Mouse (Mus musculus) neural tube, embryonic 12.5 days (tissue): ENCODE results near the gene Oasl1. TPM values are rescaled to one million over a fixed set of nuclear protein-coding genes. Genes with fewer than 3 reads are reported as not detected.
A peak's percentile ranks its signal among the peaks of the same experiment; 100 is the strongest.

Experiments used
- ATAC-seq: fragments of 200-750 bp; cut with Nextera tagmentation; 2 replicates; pipeline ENCODE4 v1.8.0; 2017; ENCODE audit warnings: low read depth, mild to moderate bottlenecking, moderate TSS enrichment, moderate library complexity; ENCODE audit not compliant: low FRiP score
- H3K27ac ChIP-seq: fragments of 300-500 bp; sonication (generic); 2 replicates; pipeline ENCODE4 v1.5.1; 2016
- H3K27me3 ChIP-seq: fragments of 300-500 bp; sonication (generic); replicated peaks from 2 replicates; pipeline ENCODE4 v1.6.1; 2016; ENCODE audit warnings: mild to moderate bottlenecking
- H3K36me3 ChIP-seq: fragments of 300-500 bp; sonication (generic); 2 replicates; pipeline ENCODE4 v1.6.1; 2016; ENCODE audit warnings: mild to moderate bottlenecking
- H3K4me1 ChIP-seq: fragments of 300-500 bp; sonication (generic); 2 replicates; pipeline ENCODE4 v1.6.1; 2016
- H3K4me2 ChIP-seq: fragments of 300-500 bp; sonication (generic); replicated peaks from 2 replicates; pipeline ENCODE4 v1.6.1; 2016; ENCODE audit warnings: mild to moderate bottlenecking
- H3K4me3 ChIP-seq: fragments of 300-500 bp; sonication (generic); 2 replicates; pipeline ENCODE4 v1.5.1; 2016
- H3K9ac ChIP-seq: fragments of 300-500 bp; sonication (generic); 2 replicates; pipeline ENCODE4 v1.6.1; 2016; ENCODE audit warnings: mild to moderate bottlenecking
- H3K9me3 ChIP-seq: fragments of 300-500 bp; sonication (generic); 2 replicates; pipeline ENCODE4 v1.6.1; 2016; ENCODE audit warnings: mild to moderate bottlenecking
- WGBS: fragments of 180-500 bp; shearing (Covaris S2); methylation state at CpG from one replicate; pipeline ENCODE4 v1.1.7; 2016; 5-methylcytosine and 5-hydroxymethylcytosine counted together
- polyA plus RNA-seq: library from polyadenylated mRNA; unstranded; fragments of >200 nt; fragmentation: Nextera tagmentation; extraction: Ambion mirVana; gene quantifications from 2 replicates; pipeline ENCODE4 v1.2.1, GENCODE M21; 2016

Gene Oasl1
- polyA plus RNA-seq, 1 experiment from 2014 or later: 0.61 TPM

DNA sequence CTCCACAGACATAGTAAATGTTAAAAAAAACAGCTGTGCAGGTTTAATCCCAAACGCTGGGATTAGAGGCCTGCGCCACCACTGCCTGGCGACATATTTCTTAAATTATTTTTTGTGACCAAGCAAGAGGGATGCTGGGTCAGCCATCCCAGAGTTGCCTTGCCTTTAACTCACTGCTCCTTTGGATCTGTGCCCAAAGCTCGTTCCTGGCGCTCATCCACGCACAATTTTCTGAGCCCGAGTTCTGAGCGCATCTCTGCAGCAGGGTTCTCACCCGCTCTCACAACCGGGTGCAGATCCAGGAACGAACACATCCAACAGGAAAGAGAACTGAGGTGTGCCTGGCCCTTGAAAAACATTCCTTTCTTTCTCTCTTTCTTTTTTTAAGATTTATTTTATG is 55.4 kb downstream of the Oasl1 start:
- 0 out of 2 replicates have a peak, but pooled peaks cover 5% of the 10 kb centered on the region for H3K27me3 ChIP-seq
- H3K4me3 ChIP-seq: no peak overlapping the region
- ATAC-seq: no peak
- no peaks in the 10 kb centered on the region for H3K36me3 ChIP-seq
- no peak overlapping the region for H3K27ac ChIP-seq
- WGBS: 78% methylated on average over 11 of the region's 11 CpGs
- peaks cover 10% of the 10 kb centered on the region for H3K4me1 ChIP-seq
- H3K9me3 ChIP-seq: no peaks in the 10 kb centered on the region
- no peak overlapping the region for H3K9ac ChIP-seq
- H3K4me2 ChIP-seq: no peak overlapping the region

GRCm38 (mm10) chr5:114978888-114979249 is 55.8 kb downstream of the Oasl1 start:
- 0 out of 2 replicates have a peak, but pooled peaks cover 5% of the 10 kb centered on the region for H3K27me3 ChIP-seq
- H3K36me3 ChIP-seq: no peaks in the 10 kb centered on the region
- peak overlapping the region; percentile 31; the same call in 1 of the 2 replicates for H3K4me3 ChIP-seq
- H3K27ac ChIP-seq: no peak overlapping the region
- WGBS: 3% methylated on average over 6 of the region's 6 CpGs
- ATAC-seq: no peak
- H3K9ac ChIP-seq: peak overlapping the region; percentile 26; the same call in 1 of the 2 replicates
- no peaks in the 10 kb centered on the region for H3K9me3 ChIP-seq
- peak overlapping the region; percentile 65 for H3K4me2 ChIP-seq
- H3K4me1 ChIP-seq: peaks cover 10% of the 10 kb centered on the region

GRCm38 (mm10) chr5:114979250-114980121 is 56.4 kb downstream of the Oasl1 start:
- H3K27ac ChIP-seq: no peak overlapping the region
- H3K4me1 ChIP-seq: peaks cover 10% of the 10 kb centered on the region
- peak overlapping the region; percentile 65 for H3K4me2 ChIP-seq
- H3K9me3 ChIP-seq: no peaks in the 10 kb centered on the region
- 11% methylated on average over 32 of the region's 32 CpGs for WGBS
- H3K9ac ChIP-seq: peak overlapping the region; percentile 26; the same call in 1 of the 2 replicates
- H3K4me3 ChIP-seq: peak overlapping the region; percentile 31
- no peak for ATAC-seq
- H3K36me3 ChIP-seq: no peaks in the 10 kb centered on the region
- H3K27me3 ChIP-seq: 0 out of 2 replicates have a peak, but pooled peaks cover 5% of the 10 kb centered on the region

DNA sequence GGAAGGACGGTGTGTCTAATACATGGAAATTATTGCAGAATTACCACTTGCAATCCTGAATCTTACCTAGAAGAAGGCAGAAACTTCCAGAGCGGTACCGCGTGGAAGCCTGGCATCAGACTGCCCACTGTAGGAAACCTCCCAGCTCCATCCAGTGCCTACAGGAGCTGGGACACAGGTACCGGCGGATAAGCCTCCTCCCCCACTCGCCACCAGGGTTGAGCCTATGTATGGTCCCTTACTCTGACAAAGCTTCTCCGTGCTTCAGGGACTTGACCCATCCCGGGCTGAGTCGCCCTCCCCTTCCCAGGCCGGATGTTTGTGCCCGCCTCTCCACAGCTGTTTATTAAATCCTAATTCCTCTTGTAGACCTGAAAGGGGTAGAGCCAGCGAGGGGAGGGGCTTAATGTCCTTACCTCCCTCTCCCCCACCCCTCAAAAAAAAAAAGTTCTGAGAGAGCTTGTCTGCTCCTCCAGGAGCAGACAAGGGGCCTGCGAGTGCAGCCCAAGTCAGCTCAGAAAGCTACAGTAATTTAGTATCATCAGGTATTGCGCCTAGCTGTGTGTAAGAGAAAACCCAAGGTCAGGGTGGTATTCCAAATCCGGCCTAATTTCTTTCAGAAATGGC is 57.2 kb downstream of the Oasl1 start:
- WGBS: 34% methylated on average over 16 of the region's 16 CpGs
- no peak for ATAC-seq

GRCm38 (mm10) chr5:114982001-114982400 is 59.0 kb downstream of the Oasl1 start:
- H3K36me3 ChIP-seq: no peaks in the 10 kb centered on the region
- ATAC-seq: no peak
- 71% methylated on average over 15 of the region's 15 CpGs for WGBS

More for the DNA sequence above, 57.2 kb downstream of the Oasl1 start:
- peaks cover 10% of the 10 kb centered on the region for H3K4me1 ChIP-seq
- no peak overlapping the region for H3K27ac ChIP-seq
- H3K27me3 ChIP-seq: 0 out of 2 replicates have a peak, but pooled peaks cover 5% of the 10 kb centered on the region
- no peaks in the 10 kb centered on the region for H3K9me3 ChIP-seq
- peak overlapping the region; percentile 31 for H3K4me3 ChIP-seq
- no peaks in the 10 kb centered on the region for H3K36me3 ChIP-seq
- peak overlapping the region; percentile 6; the same call in 1 of the 2 replicates for H3K9ac ChIP-seq
- H3K4me2 ChIP-seq: peak overlapping the region; percentile 65

GRCm38 (mm10) chr5:114985074-114985473 is 62.0 kb downstream of the Oasl1 start:
- Histone ChIP-seq H3K9ac (no peak overlapping the region), H3K27me3 (0 out of 2 replicates have a peak, but pooled peaks cover 4% of the 10 kb centered on the region), H3K4me3 (no peak overlapping the region), H3K4me1 (0 out of 2 replicates have a peak, but pooled peaks cover 2% of the 10 kb centered on the region), H3K36me3 (no peaks in the 10 kb centered on the region), H3K27ac (no peak overlapping the region), H3K4me2 (no peak overlapping the region), H3K9me3 (0 out of 2 replicates have a peak, but pooled peaks cover 4% of the 10 kb centered on the region)
- ATAC-seq: no peak

More at GRCm38 (mm10) chr5:114982001-114982400, 59.0 kb downstream of the Oasl1 start:
- Histone ChIP-seq H3K4me3 (no peak overlapping the region), H3K27ac (no peak overlapping the region), H3K9ac (no peak overlapping the region), H3K9me3 (no peaks in the 10 kb centered on the region), H3K4me2 (no peak overlapping the region), H3K4me1 (peaks cover 10% of the 10 kb centered on the region), H3K27me3 (0 out of 2 replicates have a peak, but pooled peaks cover 5% of the 10 kb centered on the region)

Other genes with a start within 250 kb of the Oasl1 start
- gene Gltp, start 232.3 kb upstream of the Oasl1 start, polyA plus RNA-seq: 58.6 and 61.0 TPM in 2 replicates
- 20.4 and 23.4 TPM in 2 replicates for gene Tchp, start 215.5 kb upstream of the Oasl1 start, polyA plus RNA-seq
- gene Ankrd13a, start 148.6 kb upstream of the Oasl1 start, polyA plus RNA-seq: 76.4 and 89.3 TPM in 2 replicates
- gene Git2, start 147.7 kb upstream of the Oasl1 start, polyA plus RNA-seq: 53.9 and 57.2 TPM in 2 replicates
- 190 and 192 TPM in 2 replicates for gene 1500011B03Rik, start 99.8 kb upstream of the Oasl1 start, polyA plus RNA-seq
- gene 4930519G04Rik, start 69.6 kb upstream of the Oasl1 start, polyA plus RNA-seq: not detected in 2 replicates
- gene Gm9936, start 64.6 kb upstream of the Oasl1 start, polyA plus RNA-seq: 0.45 and 0.71 TPM in 2 replicates
- 1.3 and 2.5 TPM in 2 replicates for gene Oasl2, start 26.3 kb upstream of the Oasl1 start, polyA plus RNA-seq
- 66.7 and 70.0 TPM in 2 replicates for gene 2210016L21Rik, start 18.9 kb downstream of the Oasl1 start, polyA plus RNA-seq
- gene Hnf1a, start 47.9 kb downstream of the Oasl1 start, polyA plus RNA-seq: 0.05 TPM in 1 of 2 replicates, not detected in the other
- gene Sppl3, start 87.9 kb downstream of the Oasl1 start, polyA plus RNA-seq: 43.5 and 46.7 TPM in 2 replicates
- gene Gm10401, start 175.1 kb downstream of the Oasl1 start, polyA plus RNA-seq: 27.1 and 32.7 TPM in 2 replicates
- gene Acads, start 196.1 kb downstream of the Oasl1 start, polyA plus RNA-seq: 45.1 and 47.9 TPM in 2 replicates
- 60.4 and 61.2 TPM in 2 replicates for gene Unc119b, start 211.7 kb downstream of the Oasl1 start, polyA plus RNA-seq
- 57.7 and 64.4 TPM in 2 replicates for gene Mlec, start 234.9 kb downstream of the Oasl1 start, polyA plus RNA-seq